Mouse (Mus musculus): ENCODE results near the gene Cox6a2. TPM values are rescaled to one million over a fixed set of nuclear protein-coding genes. Genes with fewer than 3 reads are reported as not detected.

Cox6a2 gene
- not detected in 2 replicates for polyA plus RNA-seq (2014; fragmentation: Nextera tagmentation; extraction: Ambion mirVana)

GRCm38 (mm10) chr7:128206152-128206551, at the start of gene Cox6a2:
Gene Cox6a2 (minus strand): TSS chr7:128206387.
- H3K4me1 ChIP-seq (ENCODE audit: control insufficient read depth, insufficient read depth, low read length) = no peaks in the 10 kb centered on the region
- H3K27ac ChIP-seq (ENCODE audit: low read depth, low read length) = no peak within 1 kb of the TSS
- 85% methylated on average over 6 of the region's 6 CpGs for WGBS
- ATAC-seq (ENCODE audit: low FRiP score) = no peak
- no peaks in the 10 kb centered on the region for H3K27me3 ChIP-seq (ENCODE audit: control insufficient read depth, insufficient read depth, low read length)
- H3K9ac ChIP-seq (ENCODE audit: low read length) = no peak within 1 kb of the TSS
- H3K36me3 ChIP-seq (ENCODE audit: control insufficient read depth, insufficient read depth, low read length) = no peaks in the 10 kb centered on the region
- H3K4me3 ChIP-seq (ENCODE audit: low read depth, low read length) = no peak within 1 kb of the TSS
- H3K9me3 ChIP-seq (ENCODE audit: control insufficient read depth, low read length) = no peaks in the 10 kb centered on the region
- no peak for DNase-seq (ENCODE audit: low spot score, missing footprints)
- no peak within 1 kb of the TSS for H3K4me2 ChIP-seq

- no peaks in the 10 kb centered on the region for H3K36me3 ChIP-seq (ENCODE audit: control insufficient read depth, insufficient read depth, low read length)
- ATAC-seq (ENCODE audit: low FRiP score) (no peak), DNase-seq (ENCODE audit: low spot score, missing footprints) (peak; percentile 62)
- no peaks in the 10 kb centered on the region; the same call in 1 of the 2 replicates for H3K27me3 ChIP-seq (ENCODE audit: control insufficient read depth, insufficient read depth, low read length)
- no peak overlapping the region for H3K4me3 ChIP-seq (ENCODE audit: low read depth, low read length)
- H3K9me3 ChIP-seq (ENCODE audit: control insufficient read depth, low read length) = no peaks in the 10 kb centered on the region
- H3K4me2 ChIP-seq = no peak overlapping the region
- H3K9ac ChIP-seq (ENCODE audit: low read length) = no peak overlapping the region
- no peak overlapping the region for H3K27ac ChIP-seq (ENCODE audit: low read depth, low read length)
- H3K4me1 ChIP-seq (ENCODE audit: control insufficient read depth, insufficient read depth, low read length) = peaks cover 7% of the 10 kb centered on the region
- 90% methylated on average over 5 of the region's 5 CpGs for WGBS
These were observed 49.6 kb upstream of the Cox6a2 start for GRCm38 (mm10) chr7:128255757-128256156.

- 61% methylated on average over 2 of the region's 2 CpGs for WGBS
- no peaks in the 10 kb centered on the region for H3K9me3 ChIP-seq (ENCODE audit: control insufficient read depth, low read length)
- H3K36me3 ChIP-seq (ENCODE audit: control insufficient read depth, insufficient read depth, low read length) = no peaks in the 10 kb centered on the region
- peaks cover 7% of the 10 kb centered on the region for H3K4me1 ChIP-seq (ENCODE audit: control insufficient read depth, insufficient read depth, low read length)
- no peak for ATAC-seq (ENCODE audit: low FRiP score)
- DNase-seq (ENCODE audit: low spot score, missing footprints) = peak; percentile 47
- no peak overlapping the region for H3K27ac ChIP-seq (ENCODE audit: low read depth, low read length)
- no peak overlapping the region for H3K9ac ChIP-seq (ENCODE audit: low read length)
- no peaks in the 10 kb centered on the region; the same call in 1 of the 2 replicates for H3K27me3 ChIP-seq (ENCODE audit: control insufficient read depth, insufficient read depth, low read length)
- H3K4me3 ChIP-seq (ENCODE audit: low read depth, low read length) = no peak overlapping the region
- H3K4me2 ChIP-seq = no peak overlapping the region
These were observed 48.8 kb upstream of the Cox6a2 start for GRCm38 (mm10) chr7:128254978-128255377.

- ATAC-seq (ENCODE audit: low FRiP score) = 0 out of 2 replicates have a peak, but pooled peaks have one; percentile 44
- 14% methylated on average over 24 of the region's 24 CpGs for WGBS
These were observed 46.4 kb upstream of the Cox6a2 start for GRCm38 (mm10) chr7:128252609-128253008.

DNA sequence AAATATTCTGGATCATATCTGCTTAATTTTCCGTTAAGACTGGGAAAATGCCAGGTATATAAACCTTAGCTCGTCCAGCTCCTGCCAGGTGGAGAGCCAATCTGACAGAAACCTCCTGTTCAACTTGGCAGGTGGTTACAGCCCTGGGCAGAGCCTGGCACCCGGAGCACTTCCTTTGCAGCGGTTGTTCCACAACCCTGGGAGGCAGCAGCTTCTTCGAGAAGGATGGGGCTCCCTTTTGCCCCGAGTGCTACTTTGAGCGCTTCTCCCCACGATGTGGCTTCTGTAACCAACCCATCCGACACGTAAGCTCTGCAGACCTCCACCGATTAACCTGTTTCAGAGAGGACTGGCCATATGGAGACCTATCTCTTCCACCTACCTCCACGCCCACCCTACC, 45.8 kb upstream of the Cox6a2 start:
- Histone ChIP-seq H3K9me3 (ENCODE audit: control insufficient read depth, low read length) (no peaks in the 10 kb centered on the region), H3K9ac (ENCODE audit: low read length) (peak overlapping the region; percentile 67), H3K4me3 (ENCODE audit: low read depth, low read length) (no peak overlapping the region; the same call in 1 of the 2 replicates), H3K36me3 (ENCODE audit: control insufficient read depth, insufficient read depth, low read length) (no peaks in the 10 kb centered on the region), H3K4me1 (ENCODE audit: control insufficient read depth, insufficient read depth, low read length) (peaks cover 11% of the 10 kb centered on the region), H3K4me2 (peak overlapping the region; percentile 57; the same call in 1 of the 2 replicates), H3K27ac (ENCODE audit: low read depth, low read length) (no peak overlapping the region), H3K27me3 (ENCODE audit: control insufficient read depth, insufficient read depth, low read length) (peaks cover 3% of the 10 kb centered on the region; the same call in 1 of the 2 replicates)
- WGBS = 51% methylated on average over 12 of the region's 12 CpGs
- no peak for ATAC-seq (ENCODE audit: low FRiP score)
- no peak for DNase-seq (ENCODE audit: low spot score, missing footprints)

More at GRCm38 (mm10) chr7:128252609-128253008, 46.4 kb upstream of the Cox6a2 start:
- Histone ChIP-seq H3K36me3 (ENCODE audit: control insufficient read depth, insufficient read depth, low read length) (no peaks in the 10 kb centered on the region), H3K9ac (ENCODE audit: low read length) (peak overlapping the region; percentile 67), H3K9me3 (ENCODE audit: control insufficient read depth, low read length) (no peaks in the 10 kb centered on the region), H3K27ac (ENCODE audit: low read depth, low read length) (no peak overlapping the region), H3K4me3 (ENCODE audit: low read depth, low read length) (peak overlapping the region; percentile 30), H3K4me1 (ENCODE audit: control insufficient read depth, insufficient read depth, low read length) (peaks cover 7% of the 10 kb centered on the region), H3K4me2 (peak overlapping the region; percentile 57), H3K27me3 (ENCODE audit: control insufficient read depth, insufficient read depth, low read length) (no peaks in the 10 kb centered on the region; the same call in 1 of the 2 replicates)
- peak; percentile 90 for DNase-seq (ENCODE audit: low spot score, missing footprints)

- no peaks in the 10 kb centered on the region for H3K9me3 ChIP-seq (ENCODE audit: control insufficient read depth, low read length)
- H3K4me2 ChIP-seq = no peak overlapping the region
- H3K9ac ChIP-seq (ENCODE audit: low read length) = no peak overlapping the region
- peaks cover 18% of the 10 kb centered on the region for H3K4me1 ChIP-seq (ENCODE audit: control insufficient read depth, insufficient read depth, low read length)
- WGBS = 81% methylated on average over 5 of the region's 5 CpGs
- H3K36me3 ChIP-seq (ENCODE audit: control insufficient read depth, insufficient read depth, low read length) = no peaks in the 10 kb centered on the region
- ATAC-seq (ENCODE audit: low FRiP score) = no peak
- H3K27ac ChIP-seq (ENCODE audit: low read depth, low read length) = no peak overlapping the region
- DNase-seq (ENCODE audit: low spot score, missing footprints) = no peak
- no peak overlapping the region for H3K4me3 ChIP-seq (ENCODE audit: low read depth, low read length)
- H3K27me3 ChIP-seq (ENCODE audit: control insufficient read depth, insufficient read depth, low read length) = peaks cover 3% of the 10 kb centered on the region; the same call in 1 of the 2 replicates
These were observed 43.8 kb upstream of the Cox6a2 start for GRCm38 (mm10) chr7:128249998-128250397.

- 89% methylated on average over 10 of the region's 10 CpGs for WGBS
- peaks cover 3% of the 10 kb centered on the region; the same call in 1 of the 2 replicates for H3K27me3 ChIP-seq (ENCODE audit: control insufficient read depth, insufficient read depth, low read length)
- H3K9ac ChIP-seq (ENCODE audit: low read length) = no peak overlapping the region
- DNase-seq (ENCODE audit: low spot score, missing footprints) (peak; percentile 23), ATAC-seq (ENCODE audit: low FRiP score) (no peak)
- H3K9me3 ChIP-seq (ENCODE audit: control insufficient read depth, low read length) = no peaks in the 10 kb centered on the region
- H3K4me3 ChIP-seq (ENCODE audit: low read depth, low read length) = no peak overlapping the region
- no peaks in the 10 kb centered on the region for H3K36me3 ChIP-seq (ENCODE audit: control insufficient read depth, insufficient read depth, low read length)
- H3K4me2 ChIP-seq = no peak overlapping the region
- no peak overlapping the region for H3K27ac ChIP-seq (ENCODE audit: low read depth, low read length)
- peaks cover 18% of the 10 kb centered on the region for H3K4me1 ChIP-seq (ENCODE audit: control insufficient read depth, insufficient read depth, low read length)
These were observed 42.2 kb upstream of the Cox6a2 start for GRCm38 (mm10) chr7:128248081-128249042.

- ATAC-seq (ENCODE audit: low FRiP score) = peak; percentile 76
- Histone ChIP-seq H3K4me3 (ENCODE audit: low read depth, low read length) (peak overlapping the region; percentile 41), H3K9me3 (ENCODE audit: control insufficient read depth, low read length) (no peaks in the 10 kb centered on the region), H3K4me2 (peak overlapping the region; percentile 62), H3K4me1 (ENCODE audit: control insufficient read depth, insufficient read depth, low read length) (peaks cover 16% of the 10 kb centered on the region), H3K27me3 (ENCODE audit: control insufficient read depth, insufficient read depth, low read length) (0 out of 2 replicates have a peak, but pooled peaks cover 3% of the 10 kb centered on the region), H3K9ac (ENCODE audit: low read length) (peak overlapping the region; percentile 65), H3K36me3 (ENCODE audit: control insufficient read depth, insufficient read depth, low read length) (0 out of 2 replicates have a peak, but pooled peaks cover 2% of the 10 kb centered on the region), H3K27ac (ENCODE audit: low read depth, low read length) (peak overlapping the region; percentile 53; the same call in 1 of the 2 replicates)
- 1% methylated on average over 13 of the region's 13 CpGs for whole genome bisulfite sequencing
- DNase-seq (ENCODE audit: low spot score, missing footprints) = peak; percentile 98
These were observed 41.3 kb upstream of the Cox6a2 start for GRCm38 (mm10) chr7:128247443-128247842.

Measured in midbrain, embryonic 11.5 days (tissue).